Mouse (Mus musculus) gastrocnemius, adult 8-10 months (tissue): ENCODE results near the gene Dpm2. TPM values are rescaled to one million over a fixed set of nuclear protein-coding genes. Genes with fewer than 3 reads are reported as not detected.

ENCODE experiments used
- DNase-seq, 2 experiments: peaks; one replicate each; pipeline ENCODE4 v3.0.0; 2022; ENCODE audit warnings: low spot score in 2 of 2
- total RNA-seq, 4 experiments: library from RNA; stranded (reverse); gene quantifications; 2 replicates each; pipeline ENCODE4 v1.2.4; 2022

The Dpm2 gene
- total RNA-seq, result 10 to 100 TPM in 3 of 4 experiments, 1 to 10 TPM in 1; 9.2 to 15.0 (median 10.6) TPM

DNA sequence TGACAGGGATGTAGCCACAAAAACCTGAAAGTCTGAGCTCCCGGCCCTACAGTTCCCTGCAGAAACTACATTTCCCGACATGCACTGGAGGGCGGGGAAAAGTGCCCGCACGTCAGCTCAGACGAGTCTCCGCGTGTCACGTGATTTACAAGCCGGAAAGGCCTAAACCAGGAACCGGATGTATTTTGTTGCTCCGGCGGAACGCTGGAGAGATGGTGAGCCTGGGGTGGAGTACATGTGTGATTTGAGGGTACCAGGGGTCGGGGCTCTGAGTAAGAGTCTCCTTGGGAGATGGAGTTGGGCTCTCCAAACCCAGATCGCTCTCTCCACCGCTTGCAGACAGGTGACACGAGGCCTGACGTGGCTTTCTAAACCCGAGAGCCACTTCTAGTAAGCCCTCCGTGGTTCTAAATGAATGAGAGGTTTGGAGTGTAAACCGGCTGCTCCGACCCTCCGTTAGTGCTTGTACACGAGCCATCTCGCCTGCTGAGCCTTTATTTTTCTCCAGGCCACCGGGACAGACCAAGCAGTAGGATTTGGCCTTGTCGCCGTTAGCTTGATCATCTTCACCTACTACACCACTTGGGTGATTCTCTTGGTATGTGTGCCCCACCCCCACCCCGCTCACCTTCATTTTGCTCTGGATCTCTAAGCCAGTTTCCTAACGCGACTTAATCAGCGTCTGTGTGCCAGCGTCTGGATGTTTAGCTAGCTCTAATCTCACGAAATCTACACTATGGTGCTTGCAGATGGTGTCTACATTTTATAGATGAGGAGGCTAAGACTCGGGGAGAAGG, at the start of gene Dpm2:
Dpm2 (plus strand) TSS at position 161 of the 797 bp plus-strand sequence.
- peak; percentile 81 to 85 for DNase-seq

GRCm38 (mm10) chr2:32524536-32525031, 46.1 kb upstream of the Dpm2 start:
- no peak for DNase-seq

DNA sequence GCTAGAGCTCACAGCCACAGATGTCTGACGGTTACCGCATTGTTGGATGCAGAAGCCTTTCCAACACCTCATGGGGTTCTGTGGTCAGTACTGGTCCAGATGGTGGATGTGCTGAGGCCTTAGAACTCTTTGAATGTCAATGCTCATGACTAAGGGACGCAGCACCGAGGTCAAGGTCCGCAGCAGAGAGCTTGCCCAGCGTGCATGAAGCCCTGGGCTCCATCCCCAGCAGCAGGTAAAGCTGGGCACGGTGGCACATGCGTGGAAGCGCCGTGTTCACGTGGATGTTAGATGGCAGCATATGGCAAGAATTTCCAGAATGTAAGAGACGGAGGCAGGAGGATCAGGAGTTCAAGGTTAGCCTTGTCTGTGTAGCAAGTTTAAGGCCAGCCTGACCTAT, 44.8 kb upstream of the Dpm2 start:
- no peak for DNase-seq

- no peak for DNase-seq
Observed at GRCm38 (mm10) chr2:32527468-32527966, 43.1 kb upstream of the Dpm2 start.

DNA sequence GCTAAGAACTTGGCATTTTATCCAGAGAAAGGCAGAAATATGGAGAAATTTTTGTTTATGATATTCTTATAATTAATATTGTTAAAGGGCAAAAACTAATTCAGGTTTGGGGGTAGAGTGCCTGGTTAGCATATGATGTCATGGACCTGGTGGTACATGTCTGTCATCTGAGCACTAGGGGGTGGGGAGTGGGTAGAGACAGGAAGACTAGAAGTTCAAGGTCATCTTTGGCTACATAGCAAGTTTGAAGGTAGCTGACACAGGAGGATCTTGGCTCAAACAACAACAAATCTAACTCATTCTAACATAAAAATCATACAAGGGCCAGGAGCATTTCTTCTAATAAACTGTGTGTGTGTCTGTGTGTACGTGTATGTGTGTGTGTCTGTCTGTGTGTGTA, 42.3 kb upstream of the Dpm2 start:
- no peak for DNase-seq

- no peak for DNase-seq
Observed at GRCm38 (mm10) chr2:32530479-32530878, 40.2 kb upstream of the Dpm2 start.

- DNase-seq, result no peak
Observed at GRCm38 (mm10) chr2:32533163-32533562, 37.5 kb upstream of the Dpm2 start.

DNA sequence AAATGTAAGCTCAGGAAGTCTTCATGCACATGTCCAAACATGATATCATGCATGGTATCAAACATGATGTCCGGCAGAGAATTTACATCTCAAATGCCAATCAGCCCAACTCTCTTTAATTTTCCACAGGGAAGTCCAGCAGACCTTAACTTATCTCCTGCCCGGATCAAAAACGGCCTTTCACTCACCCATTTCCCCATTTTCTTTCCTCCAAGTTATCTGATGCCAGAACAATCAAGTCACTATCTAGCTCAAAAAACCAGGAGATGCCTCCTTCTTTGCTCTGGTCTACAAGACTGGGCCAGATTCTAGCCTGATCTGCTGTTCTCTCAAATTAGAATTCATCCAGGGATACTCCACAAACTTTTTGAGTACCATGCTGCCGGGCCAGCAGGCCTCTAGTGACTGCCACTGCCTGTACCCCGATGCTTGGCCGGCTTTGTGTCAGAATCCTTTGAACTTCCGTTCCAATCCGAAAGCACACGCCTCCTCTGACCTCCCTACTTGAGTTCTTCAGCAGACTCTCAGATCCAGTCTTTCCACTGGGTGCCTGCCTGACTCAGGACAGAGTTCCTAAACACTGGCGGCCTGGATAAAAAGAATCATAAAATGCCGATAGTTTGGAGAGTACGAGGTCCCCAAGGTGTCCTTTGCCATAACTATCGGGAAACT, 36.5 kb upstream of the Dpm2 start:
- peak in 1 of 2 experiments; percentile 33 for DNase-seq

DNA sequence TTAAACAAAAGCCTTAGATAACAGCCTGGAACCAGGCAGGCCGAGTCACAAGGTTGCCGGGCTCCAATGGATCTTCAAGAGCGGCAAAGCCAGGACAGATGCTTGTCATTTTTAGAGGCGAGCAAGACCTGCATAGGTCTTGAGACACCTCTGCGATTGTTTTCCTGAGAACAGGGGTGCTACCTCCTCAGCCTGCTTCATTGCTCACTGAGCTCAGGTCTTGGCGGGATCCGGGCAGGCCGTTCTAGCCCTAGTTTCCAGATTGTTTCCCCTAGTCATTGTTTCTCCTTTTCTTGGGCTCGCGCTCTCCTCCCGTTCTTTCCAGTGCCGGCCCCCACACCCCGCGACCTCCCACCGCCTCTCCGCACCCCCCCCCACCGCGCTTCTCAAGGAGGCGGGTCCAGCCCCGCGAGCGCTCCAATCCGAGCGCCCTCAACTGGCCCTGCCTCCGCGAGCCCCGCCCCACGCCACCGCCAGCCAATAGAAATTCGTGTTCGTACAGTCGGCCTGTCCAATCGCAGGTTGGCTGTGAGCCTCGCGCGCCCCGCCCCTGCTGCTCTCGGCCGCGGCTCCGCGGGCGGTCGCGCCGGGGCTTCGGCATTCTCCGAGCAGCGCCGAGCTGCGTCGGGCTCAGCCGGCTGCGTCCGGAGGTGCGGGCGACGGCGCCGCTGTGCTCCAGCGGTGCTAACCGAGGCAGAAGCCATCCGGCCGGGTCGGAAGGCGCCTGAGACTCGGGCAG, 35.8 kb upstream of the Dpm2 start, which contains the start of gene Fam102a:
Fam102a (plus strand) TSS at position 600 of the 739 bp plus-strand sequence.
- peak; percentile 98 to 99 for DNase-seq

- peak in 1 of 2 experiments; percentile 43 for DNase-seq
Observed at GRCm38 (mm10) chr2:32535501-32535991, 35.1 kb upstream of the Dpm2 start.

- no peak for DNase-seq
Observed at GRCm38 (mm10) chr2:32536086-32536633, 34.5 kb upstream of the Dpm2 start.

GRCm38 (mm10) chr2:32536634-32537359, 33.9 kb upstream of the Dpm2 start:
- DNase-seq, result peak in 1 of 2 experiments; percentile 37

DNA sequence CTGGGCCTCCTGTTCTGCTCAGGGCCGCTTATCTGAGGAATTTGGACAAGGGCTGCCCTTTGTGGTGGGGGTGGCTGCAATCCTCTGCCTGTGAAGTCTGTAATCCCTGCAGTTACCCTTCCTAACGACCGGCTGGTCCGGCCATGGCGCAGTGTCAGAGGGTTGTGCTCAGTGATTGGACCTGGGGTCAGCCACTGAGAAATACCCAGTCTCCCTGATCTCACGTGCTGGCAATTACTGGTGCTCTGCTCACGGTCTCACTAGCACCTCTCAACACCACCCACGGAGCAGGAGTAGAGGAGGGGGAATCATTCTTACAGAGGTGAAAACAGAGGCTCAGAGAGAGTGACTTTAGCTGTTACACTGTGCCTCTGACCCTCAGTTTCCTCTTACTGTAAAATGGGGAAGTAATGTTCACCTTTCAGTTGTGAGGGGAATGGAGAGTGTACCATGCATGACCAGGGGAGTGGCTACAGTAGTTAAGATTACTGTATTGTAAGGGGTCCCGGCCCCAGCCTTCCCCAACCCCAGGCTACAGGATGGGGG, 33.2 kb upstream of the Dpm2 start:
- no peak for DNase-seq

- no peak for DNase-seq
Observed at GRCm38 (mm10) chr2:32537941-32538340, 32.7 kb upstream of the Dpm2 start.

GRCm38 (mm10) chr2:32538461-32538860, 32.2 kb upstream of the Dpm2 start:
- no peak for DNase-seq

GRCm38 (mm10) chr2:32539452-32539981, 31.1 kb upstream of the Dpm2 start:
- no peak for DNase-seq

DNA sequence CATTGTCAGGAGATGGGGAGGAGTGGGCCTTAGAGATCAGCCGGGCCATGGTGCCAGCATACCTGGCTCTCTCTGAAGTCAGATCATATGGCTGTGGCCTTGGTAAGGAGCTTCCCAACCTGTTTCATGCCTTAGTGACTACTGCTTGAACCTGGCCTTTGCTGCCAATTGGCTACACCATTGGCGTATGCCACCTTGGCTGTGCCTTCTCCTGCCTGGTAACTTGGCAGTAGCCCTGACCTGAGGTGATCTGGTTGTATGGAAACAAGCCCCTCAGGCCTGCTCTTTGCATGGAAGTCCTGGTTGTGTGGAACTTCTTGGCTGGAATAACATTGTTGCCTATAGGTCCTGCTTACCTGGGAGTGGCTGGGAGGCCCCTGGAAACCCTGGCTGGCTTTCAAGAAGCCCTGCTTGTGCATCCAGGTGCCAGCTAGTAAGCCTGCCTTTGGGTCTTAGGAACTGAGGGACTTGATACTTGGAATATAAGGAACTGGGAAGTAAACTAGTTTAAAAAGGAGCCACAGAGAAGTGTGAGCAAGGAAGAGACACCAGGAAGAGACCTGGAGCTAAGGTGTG, 29.2 kb upstream of the Dpm2 start:
- no peak for DNase-seq

GRCm38 (mm10) chr2:32541986-32542573, 28.6 kb upstream of the Dpm2 start:
- no peak for DNase-seq

DNA sequence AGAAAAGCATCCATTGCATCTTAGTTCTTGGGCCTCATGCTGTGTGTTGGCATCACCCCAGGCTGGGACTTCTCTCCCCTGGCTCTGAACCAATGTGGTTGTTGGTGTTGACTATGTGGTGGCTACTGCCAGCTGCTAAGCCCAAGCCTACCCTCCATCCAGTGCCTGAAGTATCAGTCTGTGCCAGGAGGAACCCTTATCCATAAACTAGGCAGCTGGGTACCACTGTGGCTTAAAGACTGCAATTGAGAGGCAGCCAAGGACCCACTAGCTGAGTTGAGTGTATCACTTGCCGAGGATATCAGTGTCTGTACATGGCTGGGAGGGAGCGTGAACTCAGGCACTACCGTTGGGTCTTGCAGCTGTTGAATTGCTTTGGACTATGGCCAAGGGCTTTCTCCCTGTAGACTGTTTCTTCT, 27.6 kb upstream of the Dpm2 start:
- no peak for DNase-seq
